In the genomic region with DNA sequence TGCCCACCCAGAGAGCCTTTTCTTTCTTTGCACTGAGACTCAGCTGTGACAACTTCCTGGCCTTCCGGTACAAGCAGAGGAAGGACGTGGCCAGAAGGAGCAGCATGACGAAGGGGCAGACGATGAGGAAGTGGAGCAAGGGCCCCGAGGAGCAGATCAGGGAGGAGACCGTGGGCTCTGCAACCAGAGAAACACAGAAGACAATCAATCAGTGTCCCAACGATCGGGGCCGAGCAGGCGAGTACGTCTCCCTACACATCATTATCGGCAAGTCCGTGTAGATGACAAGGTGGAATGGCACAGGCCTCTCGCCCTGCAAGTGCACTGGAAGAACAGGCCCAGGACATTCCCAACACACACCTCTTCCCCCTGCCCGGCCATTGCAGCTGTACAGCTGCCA, we compare ENCODE assay signal across 11 mouse cellular contexts. TPM values are rescaled to one million over a fixed set of nuclear protein-coding genes. Genes with fewer than 3 reads are reported as not detected.
DNase-seq lines count a peak whose midpoint lies in the region; ATAC-seq and TF ChIP-seq lines count a peak whose summit lies in the region.
"Had no signal": no experiment of that assay in that cellular context is flagged by ENCODE, and none has a peak within 500 bp of the region (broad histone marks: within the 10 kb centered on the region; RNA-seq: fewer than 3 reads in every experiment).

No protein-coding gene starts in this region.

- H3K27ac ChIP-seq in spleen, adult 2 months (ENCODE audit: insufficient read depth, low read length), result 0 out of 2 replicates have a peak overlapping the region, but pooled peaks have one; percentile 1
- no peak overlapping the region; the same call in 1 of the 2 replicates for H3K27ac ChIP-seq in lung, postnatal 0 days (ENCODE audit: low read length)
- no peak overlapping the region for H3K27ac ChIP-seq in hindbrain, embryonic 14.5 days
- H3K27ac ChIP-seq: liver, embryonic 13.5 days had no signal

- no peak for DNase-seq in spleen, adult 2 months (ENCODE audit: low read depth in 1 of 2, low spot score in 2 of 2)
- DNase-seq in spleen, adult 12 weeks (ENCODE audit: low spot score), result no peak
- DNase-seq in heart, postnatal 10 days, result peak; percentile 61 to 64
- DNase-seq in lung, postnatal 0 days (ENCODE audit: low spot score), result peak; percentile 64
- DNase-seq in thymus, postnatal 36 days, result peak; percentile 59 to 70
- no peak for DNase-seq in urinary bladder, postnatal 10 days (ENCODE audit: low spot score)
- DNase-seq in hindbrain, embryonic 14.5 days (ENCODE audit: low spot score), result no peak
- DNase-seq in cerebellum, postnatal 10 days, result no peak
- DNase-seq: liver, embryonic 13.5 days had no signal

- H3K9ac ChIP-seq in lung, postnatal 0 days (replicated peaks; ENCODE audit: low read depth), result no peak overlapping the region
- H3K9ac ChIP-seq in hindbrain, embryonic 14.5 days, result no peak overlapping the region
- H3K9ac ChIP-seq: liver, embryonic 13.5 days had no signal

- H3K9me3 ChIP-seq in lung, postnatal 0 days (ENCODE audit: low read length), result no peaks in the 10 kb centered on the region
- no peaks in the 10 kb centered on the region for H3K9me3 ChIP-seq in hindbrain, embryonic 14.5 days (ENCODE audit: control insufficient read depth, low read length)
- H3K9me3 ChIP-seq: liver, embryonic 13.5 days had no signal

- H3K27me3 ChIP-seq in spleen, adult 2 months (ENCODE audit: control insufficient read depth, insufficient read depth, low read length), result no peaks in the 10 kb centered on the region
- H3K27me3 ChIP-seq in lung, postnatal 0 days (replicated peaks; ENCODE audit: insufficient read depth, low read length), result no peaks in the 10 kb centered on the region
- no peaks in the 10 kb centered on the region for H3K27me3 ChIP-seq in hindbrain, embryonic 14.5 days (ENCODE audit: control insufficient read depth, insufficient read depth, low read length)
- H3K27me3 ChIP-seq: liver, embryonic 13.5 days; Patski had no signal

- WGBS in spleen, adult 2 months, result 32% methylated on average over 15 of the region's 15 CpGs
- WGBS in lung, postnatal 0 days, result 17% methylated on average over 15 of the region's 15 CpGs
- 66% methylated on average over 15 of the region's 15 CpGs for WGBS in hindbrain, embryonic 14.5 days

- no peaks in the 10 kb centered on the region for H3K36me3 ChIP-seq in spleen, adult 2 months (ENCODE audit: control insufficient read depth, insufficient read depth, low read length)
- no peaks in the 10 kb centered on the region for H3K36me3 ChIP-seq in lung, postnatal 0 days (ENCODE audit: insufficient read depth, low read length)
- no peaks in the 10 kb centered on the region for H3K36me3 ChIP-seq in hindbrain, embryonic 14.5 days (replicated peaks; ENCODE audit: control insufficient read depth, insufficient read depth)
- H3K36me3 ChIP-seq: liver, embryonic 13.5 days had no signal

- H3K4me1 ChIP-seq in spleen, adult 2 months (ENCODE audit: control insufficient read depth, insufficient read depth, insufficient read length), result no peaks in the 10 kb centered on the region; the same call in 1 of the 2 replicates
- no peaks in the 10 kb centered on the region; the same call in 1 of the 2 replicates for H3K4me1 ChIP-seq in lung, postnatal 0 days (ENCODE audit: insufficient read depth, low read depth, low read length)
- H3K4me1 ChIP-seq in hindbrain, embryonic 14.5 days (replicated peaks; ENCODE audit: control insufficient read depth, insufficient read depth, low read length), result peaks cover 3% of the 10 kb centered on the region; the same call in 1 of the 2 replicates
- H3K4me1 ChIP-seq: liver, embryonic 13.5 days had no signal

- no peak overlapping the region for H3K4me2 ChIP-seq in lung, postnatal 0 days (replicated peaks; ENCODE audit: low read depth, low read length)
- H3K4me2 ChIP-seq in hindbrain, embryonic 14.5 days (replicated peaks), result no peak overlapping the region
- H3K4me2 ChIP-seq: liver, embryonic 13.5 days had no signal

- intact Hi-C loops in heart, postnatal 10 days (cut with DNase I), result no loop called here

- peak overlapping the region; percentile 14; the same call in 1 of the 2 replicates for H3K4me3 ChIP-seq in spleen, adult 2 months (ENCODE audit: extremely low read depth, insufficient read depth, insufficient read length)
- H3K4me3 ChIP-seq in lung, postnatal 0 days (ENCODE audit: low read depth, low read length), result no peak overlapping the region
- no peak overlapping the region for H3K4me3 ChIP-seq in hindbrain, embryonic 14.5 days (replicated peaks; ENCODE audit: low read length)
- H3K4me3 ChIP-seq: liver, embryonic 13.5 days had no signal

- no peak for TF ChIP-seq CTCF in spleen, adult 2 months (IDR thresholded peaks at IDR 0.05; ENCODE audit: extremely low read depth, insufficient read depth, insufficient read length, insufficient replicate concordance)
- no peak for TF ChIP-seq CTCF in lung, postnatal 0 days (IDR thresholded peaks at IDR 0.05)

- no peak for TF ChIP-seq POLR2A in spleen, adult 2 months (IDR thresholded peaks at IDR 0.05; ENCODE audit: low read depth, low read length)

- peak; percentile 21; the same call in 1 of the 2 replicates for ATAC-seq in lung, postnatal 0 days
- no peak for ATAC-seq in hindbrain, embryonic 14.5 days (ENCODE audit: low FRiP score)
- ATAC-seq: Patski had no signal

- no peak for TF ChIP-seq EP300 in lung, postnatal 0 days (IDR thresholded peaks at IDR 0.05)

RNA-seq across cellular contexts. Expression of gene Ttf2, which starts 24.3 kb away (rescaled TPM):
- polyA plus RNA-seq in spleen, adult 2 months (2012; rRNA removed), result 3.1 and 3.3 TPM in 2 replicates
- total RNA-seq in heart, postnatal 10 days (2021), result 1 to 10 TPM; 5.7 to 6.0 TPM
- polyA plus RNA-seq in lung, postnatal 0 days (2015; fragmentation: Nextera tagmentation; extraction: Ambion mirVana), result 3.6 and 4.0 TPM in 2 replicates
- polyA plus RNA-seq in hindbrain, embryonic 14.5 days (2014; fragmentation: Nextera tagmentation; extraction: Ambion mirVana), result 4.8 and 5.5 TPM in 2 replicates

RNA-seq across cellular contexts. Expression of gene Cd101, which starts 35.6 kb away (rescaled TPM):
- polyA plus RNA-seq in spleen, adult 2 months (2012; rRNA removed), result 1.9 and 2.8 TPM in 2 replicates
- total RNA-seq in heart, postnatal 10 days (2021), result under 1 TPM; 0.50 to 0.64 TPM
- polyA plus RNA-seq in lung, postnatal 0 days (2015; fragmentation: Nextera tagmentation; extraction: Ambion mirVana), result 0.90 and 0.92 TPM in 2 replicates
- 0.05 and 0.07 TPM in 2 replicates for polyA plus RNA-seq in hindbrain, embryonic 14.5 days (2014; fragmentation: Nextera tagmentation; extraction: Ambion mirVana)
- polyA plus RNA-seq: embryonic facial prominence, embryonic 11.5 days; Patski had no signal

Comparison
In these comparisons a context has a peak if more than half of its experiments do, and no peak if none do; other contexts are left out.
1. DNase-seq: peak in heart, postnatal 10 days (2 of 2), lung, postnatal 0 days (single experiment) and thymus, postnatal 36 days (2 of 2); none in spleen, adult 2 months (0 of 2), spleen, adult 12 weeks (single experiment), urinary bladder, postnatal 10 days (single experiment), hindbrain, embryonic 14.5 days (single experiment) and cerebellum, postnatal 10 days (0 of 2).